Mouse (Mus musculus) forebrain, embryonic 14.5 days (tissue): Measurements from ENCODE around the gene Jade2. TPM values are rescaled to one million over a fixed set of nuclear protein-coding genes. Genes with fewer than 3 reads are reported as not detected.
A peak's percentile ranks its signal among the peaks of the same experiment; 100 is the strongest.

ENCODE experiments used
- ATAC-seq: fragments of 200-750 bp; cut with Nextera tagmentation; 2 replicates; pipeline ENCODE4 v1.8.0; 2017; ENCODE audit warnings: mild to moderate bottlenecking, moderate library complexity
- DNase-seq: peaks from one replicate; pipeline ENCODE4 v3.0.0-alpha.2; 2015; ENCODE audit warnings: low spot score
- H3K27ac ChIP-seq: fragments of 300-500 bp; sonication (generic); 2 replicates; pipeline ENCODE4 v1.5.1; 2014; ENCODE audit warnings: low read depth, mild to moderate bottlenecking, control low read depth, low read length, moderate library complexity
- H3K27me3 ChIP-seq: fragments of 300-500 bp; sonication (generic); replicated peaks from 2 replicates; pipeline ENCODE4 v1.6.1; 2014; ENCODE audit warnings: low read length, control low read depth, mixed read lengths; ENCODE audit not compliant: control insufficient read depth, insufficient read depth
- H3K36me3 ChIP-seq: fragments of 300-500 bp; sonication (generic); 2 replicates; pipeline ENCODE4 v1.6.1; 2014; ENCODE audit warnings: low read length, control low read depth; ENCODE audit not compliant: control insufficient read depth, insufficient read depth
- H3K4me1 ChIP-seq: fragments of 300-500 bp; sonication (generic); 2 replicates; pipeline ENCODE4 v1.6.1; 2014; ENCODE audit warnings: antibody characterized with exemption, low read length, control low read depth; ENCODE audit not compliant: control insufficient read depth, insufficient read depth
- H3K4me2 ChIP-seq: fragments of 300-500 bp; sonication (generic); 2 replicates; pipeline ENCODE4 v1.6.1; 2014; ENCODE audit warnings: mild to moderate bottlenecking, control low read depth, low read length
- H3K4me3 ChIP-seq: fragments of 300-500 bp; sonication (generic); 2 replicates; pipeline ENCODE4 v1.5.1; 2014; ENCODE audit warnings: low read depth, low read length, control low read depth
- H3K9ac ChIP-seq: fragments of 300-500 bp; sonication (generic); 2 replicates; pipeline ENCODE4 v1.6.1; 2014; ENCODE audit warnings: mild to moderate bottlenecking, low read length, control low read depth, moderate library complexity
- H3K9me3 ChIP-seq: fragments of 300-500 bp; sonication (generic); replicated peaks from 2 replicates; pipeline ENCODE4 v1.6.1; 2016; ENCODE audit warnings: low read length, control low read depth, mixed read lengths; ENCODE audit not compliant: control insufficient read depth
- WGBS: fragments of 180-500 bp; shearing (Covaris S2); extraction: QIAGEN DNeasy Blood & Tissue Kit; methylation state at CpG from one replicate; pipeline ENCODE4 v1.1.7; 2014; 5-methylcytosine and 5-hydroxymethylcytosine counted together
- polyA plus RNA-seq: library from polyadenylated mRNA; unstranded; fragments of >200 nt; fragmentation: Nextera tagmentation; extraction: Ambion mirVana; gene quantifications from 2 replicates; pipeline ENCODE4 v1.2.1, GENCODE M21; 2014

Jade2 gene
- polyA plus RNA-seq, 1 experiment from 2014 or later, result 0.20 TPM

DNA sequence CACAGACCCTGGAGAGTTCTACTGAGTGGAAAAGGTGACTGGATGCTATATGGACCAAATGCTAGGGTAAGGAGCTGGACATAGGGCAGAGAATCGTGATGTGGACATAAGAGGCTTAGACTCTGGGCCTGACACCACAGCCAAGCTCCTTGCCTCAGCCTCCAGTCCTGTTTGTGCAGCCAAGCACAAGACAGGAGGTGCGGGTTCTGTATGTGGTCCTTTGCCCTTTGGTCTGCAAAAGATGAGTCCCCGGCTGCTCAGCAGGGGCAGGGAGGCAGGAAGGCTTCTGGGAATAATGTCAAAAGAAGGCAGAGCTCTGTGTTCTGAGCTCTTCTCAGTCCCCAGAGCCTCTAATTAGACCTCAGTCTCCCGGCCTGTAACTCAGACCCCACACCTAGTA, 38.6 kb downstream of the Jade2 start:
- Histone ChIP-seq H3K27me3 (no peaks in the 10 kb centered on the region), H3K4me1 (peaks cover 3% of the 10 kb centered on the region; the same call in 1 of the 2 replicates), H3K27ac (no peak overlapping the region), H3K4me3 (no peak overlapping the region), H3K9me3 (no peaks in the 10 kb centered on the region), H3K9ac (no peak overlapping the region), H3K36me3 (no peaks in the 10 kb centered on the region), H3K4me2 (no peak overlapping the region)
- ATAC-seq, result no peak
- 85% methylated on average over 4 of the region's 4 CpGs for WGBS
- DNase-seq, result no peak

- H3K27me3 ChIP-seq, result no peaks in the 10 kb centered on the region
- no peak overlapping the region for H3K9ac ChIP-seq
- H3K4me1 ChIP-seq, result peaks cover 1% of the 10 kb centered on the region; the same call in 1 of the 2 replicates
- 40% methylated on average over 6 of the region's 6 CpGs for WGBS
- no peak overlapping the region for H3K4me3 ChIP-seq
- ATAC-seq, result no peak
- no peak overlapping the region for H3K4me2 ChIP-seq
- peak; percentile 86 for DNase-seq
- H3K9me3 ChIP-seq, result no peaks in the 10 kb centered on the region
- no peaks in the 10 kb centered on the region for H3K36me3 ChIP-seq
- H3K27ac ChIP-seq, result no peak overlapping the region
Observed at GRCm38 (mm10) chr11:51817756-51818155, 39.7 kb downstream of the Jade2 start.

- H3K36me3 ChIP-seq, result no peaks in the 10 kb centered on the region
- WGBS, result 92% methylated on average over 8 of the region's 8 CpGs
- H3K27ac ChIP-seq, result no peak overlapping the region
- H3K4me3 ChIP-seq, result no peak overlapping the region
- no peak overlapping the region for H3K4me2 ChIP-seq
- no peaks in the 10 kb centered on the region for H3K9me3 ChIP-seq
- ATAC-seq (no peak), DNase-seq (no peak)
- no peaks in the 10 kb centered on the region for H3K4me1 ChIP-seq
- H3K9ac ChIP-seq, result no peak overlapping the region
- H3K27me3 ChIP-seq, result no peaks in the 10 kb centered on the region
Observed at GRCm38 (mm10) chr11:51812022-51812546, 45.4 kb downstream of the Jade2 start.

DNA sequence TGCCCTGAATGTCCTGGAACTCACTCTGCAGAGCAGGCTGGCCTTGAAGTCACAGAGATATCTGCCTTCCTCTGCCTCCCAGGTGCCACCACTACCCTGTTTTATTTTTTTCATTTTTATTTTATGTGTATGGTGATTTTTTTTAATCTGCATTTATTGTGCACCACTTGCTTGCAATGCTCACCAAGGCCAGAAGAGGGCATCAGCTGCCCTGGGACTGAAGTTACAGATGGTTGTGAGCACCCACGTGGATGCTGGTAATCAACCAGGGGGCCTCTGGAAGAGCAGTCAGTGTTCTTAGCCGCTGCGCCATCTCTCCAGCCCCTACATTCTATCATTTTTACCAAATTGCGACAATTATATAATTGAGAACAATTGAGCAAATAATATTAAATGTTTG, 46.2 kb downstream of the Jade2 start:
- ATAC-seq (no peak), DNase-seq (no peak)
- no peaks in the 10 kb centered on the region for H3K9me3 ChIP-seq
- 83% methylated on average over 4 of the region's 4 CpGs for WGBS
- no peak overlapping the region for H3K27ac ChIP-seq
- no peaks in the 10 kb centered on the region for H3K27me3 ChIP-seq
- no peak overlapping the region for H3K9ac ChIP-seq
- no peak overlapping the region for H3K4me2 ChIP-seq
- no peaks in the 10 kb centered on the region for H3K4me1 ChIP-seq
- H3K4me3 ChIP-seq, result no peak overlapping the region
- no peaks in the 10 kb centered on the region for H3K36me3 ChIP-seq

DNA sequence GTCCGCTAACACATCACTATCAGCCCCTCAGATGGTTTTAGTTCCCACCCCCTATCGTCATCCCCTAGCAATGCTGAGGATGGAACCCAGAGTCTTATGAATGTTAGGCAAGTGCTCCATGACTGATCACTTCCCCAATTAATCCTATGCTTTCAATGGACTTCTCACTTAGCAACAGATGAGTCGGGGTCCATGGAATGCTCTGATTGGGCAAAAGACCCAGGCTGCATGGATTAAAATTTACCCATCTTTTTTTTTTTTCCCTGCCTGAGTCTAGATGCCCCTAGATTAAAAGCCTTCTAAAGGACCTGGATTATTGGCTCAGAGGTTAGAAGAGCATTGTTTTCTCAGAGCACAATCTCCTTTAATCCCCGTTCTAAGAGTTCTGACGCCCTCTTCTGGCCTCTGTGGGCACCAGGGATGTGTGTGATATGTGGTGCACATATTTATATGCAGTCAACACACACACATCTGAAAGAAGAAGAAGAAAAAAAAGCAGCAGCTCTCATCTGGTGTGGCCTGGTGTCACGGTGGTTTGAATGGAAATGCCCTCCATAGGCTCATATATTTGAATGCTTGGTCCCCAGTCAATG, 47.7 kb downstream of the Jade2 start:
- no peak overlapping the region for H3K4me2 ChIP-seq
- H3K4me1 ChIP-seq, result 0 out of 2 replicates have a peak, but pooled peaks cover 3% of the 10 kb centered on the region
- no peaks in the 10 kb centered on the region for H3K9me3 ChIP-seq
- H3K4me3 ChIP-seq, result no peak overlapping the region
- no peak overlapping the region for H3K27ac ChIP-seq
- H3K27me3 ChIP-seq, result no peaks in the 10 kb centered on the region
- ATAC-seq (no peak), DNase-seq (peak; percentile 59)
- H3K36me3 ChIP-seq, result no peaks in the 10 kb centered on the region
- no peak overlapping the region for H3K9ac ChIP-seq
- 60% methylated on average over 6 of the region's 6 CpGs for WGBS

DNA sequence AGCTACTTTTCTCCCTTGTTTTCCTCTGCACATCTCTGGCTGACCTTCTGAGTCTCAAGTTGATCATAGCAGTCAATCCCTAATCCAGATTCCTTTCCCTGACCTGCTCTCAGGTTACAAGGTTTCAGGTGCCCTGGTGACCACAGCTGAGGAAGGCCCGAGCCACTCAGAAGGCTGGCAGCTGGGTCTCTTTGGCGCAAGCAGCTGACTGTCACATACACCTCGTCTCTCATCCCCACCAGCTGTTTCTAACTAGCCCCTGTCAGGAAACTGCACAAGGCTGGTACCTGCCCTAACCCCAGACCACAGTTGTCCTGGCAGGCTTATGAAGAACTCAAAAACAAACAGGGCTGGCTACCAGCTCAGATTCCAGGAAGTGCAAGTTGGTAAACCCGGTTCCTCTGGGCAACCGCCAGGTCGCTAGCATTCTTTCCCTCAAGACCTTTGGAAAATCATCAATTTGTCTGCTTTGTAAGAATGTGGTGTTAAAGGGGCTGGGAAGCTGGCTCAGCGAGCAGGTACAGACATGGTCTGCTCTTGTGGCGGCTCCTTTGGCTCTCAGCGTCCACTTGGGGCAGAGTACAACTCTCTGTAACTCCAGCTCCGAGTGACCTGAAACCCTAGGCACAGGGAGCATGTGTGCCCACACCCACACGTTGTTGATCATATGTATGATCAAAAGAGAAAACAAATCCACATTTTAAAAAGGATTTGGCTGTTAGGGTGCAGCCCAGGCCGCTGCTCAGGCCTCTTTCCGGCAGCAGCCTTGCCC, 50.2 kb downstream of the Jade2 start:
- 63% methylated on average over 13 of the region's 13 CpGs for WGBS
- Histone ChIP-seq H3K27ac (no peak overlapping the region), H3K36me3 (no peaks in the 10 kb centered on the region), H3K27me3 (no peaks in the 10 kb centered on the region), H3K4me1 (0 out of 2 replicates have a peak, but pooled peaks cover 3% of the 10 kb centered on the region), H3K4me3 (no peak overlapping the region), H3K9ac (no peak overlapping the region), H3K9me3 (no peaks in the 10 kb centered on the region), H3K4me2 (no peak overlapping the region)
- ATAC-seq (no peak), DNase-seq (no peak)

GRCm38 (mm10) chr11:51805221-51805981, 52.1 kb downstream of the Jade2 start:
- ATAC-seq, result peak; percentile 90
- H3K27ac ChIP-seq, result peak overlapping the region; percentile 22
- 18% methylated on average over 17 of the region's 17 CpGs for WGBS

GRCm38 (mm10) chr11:51800634-51801325, 56.7 kb downstream of the Jade2 start:
- H3K27me3 ChIP-seq, result no peaks in the 10 kb centered on the region
- WGBS, result 44% methylated on average over 7 of the region's 8 CpGs
- H3K9me3 ChIP-seq, result no peaks in the 10 kb centered on the region
- H3K4me3 ChIP-seq, result no peak overlapping the region
- no peak overlapping the region for H3K9ac ChIP-seq
- H3K36me3 ChIP-seq, result no peaks in the 10 kb centered on the region
- no peak for ATAC-seq
- H3K4me1 ChIP-seq, result 0 out of 2 replicates have a peak, but pooled peaks cover 3% of the 10 kb centered on the region
- H3K27ac ChIP-seq, result no peak overlapping the region
- H3K4me2 ChIP-seq, result no peak overlapping the region
- no peak for DNase-seq

More at GRCm38 (mm10) chr11:51805221-51805981, 52.1 kb downstream of the Jade2 start:
- Histone ChIP-seq H3K9me3 (no peaks in the 10 kb centered on the region), H3K36me3 (no peaks in the 10 kb centered on the region), H3K27me3 (no peaks in the 10 kb centered on the region), H3K4me2 (peak overlapping the region; percentile 69), H3K4me3 (peak overlapping the region; percentile 39), H3K4me1 (0 out of 2 replicates have a peak, but pooled peaks cover 3% of the 10 kb centered on the region), H3K9ac (peak overlapping the region; percentile 52)
- DNase-seq, result peak; percentile 94
